Mouse (Mus musculus) embryonic facial prominence, embryonic 12.5 days (tissue): ENCODE measurements around the gene Mansc1. TPM values are rescaled to one million over a fixed set of nuclear protein-coding genes. Genes with fewer than 3 reads are reported as not detected.
A peak's percentile ranks its signal among the peaks of the same experiment; 100 is the strongest.

Experiments
- ATAC-seq: fragments of 200-750 bp; cut with Nextera tagmentation; 2 replicates; pipeline ENCODE4 v1.8.0; 2017; ENCODE audit not compliant: insufficient number of reproducible peaks, insufficient read depth, low FRiP score, low TSS enrichment
- H3K27ac ChIP-seq: fragments of 300-500 bp; sonication (generic); 2 replicates; pipeline ENCODE4 v1.5.1; 2016; ENCODE audit warnings: mild to moderate bottlenecking
- H3K27me3 ChIP-seq: fragments of 300-500 bp; sonication (generic); 2 replicates; pipeline ENCODE4 v1.6.1; 2016; ENCODE audit warnings: mild to moderate bottlenecking, moderate library complexity
- H3K36me3 ChIP-seq: fragments of 300-500 bp; sonication (generic); 2 replicates; pipeline ENCODE4 v1.6.1; 2016; ENCODE audit warnings: mild to moderate bottlenecking
- H3K4me1 ChIP-seq: fragments of 300-500 bp; sonication (generic); 2 replicates; pipeline ENCODE4 v1.6.1; 2016
- H3K4me2 ChIP-seq: fragments of 300-500 bp; sonication (generic); replicated peaks from 2 replicates; pipeline ENCODE4 v1.6.1; 2016; ENCODE audit warnings: mild to moderate bottlenecking, moderate library complexity
- H3K4me3 ChIP-seq: fragments of 300-500 bp; sonication (generic); 2 replicates; pipeline ENCODE4 v1.5.1; 2016; ENCODE audit warnings: mild to moderate bottlenecking
- H3K9ac ChIP-seq: fragments of 300-500 bp; sonication (generic); 2 replicates; pipeline ENCODE4 v1.6.1; 2016; ENCODE audit warnings: mild to moderate bottlenecking, moderate library complexity
- H3K9me3 ChIP-seq: fragments of 300-500 bp; sonication (generic); 2 replicates; pipeline ENCODE4 v1.6.1; 2016; ENCODE audit warnings: mild to moderate bottlenecking, moderate library complexity
- WGBS: fragments of 180-500 bp; shearing (Covaris S2); methylation state at CpG from one replicate; pipeline ENCODE4 v1.1.7; 2016; 5-methylcytosine and 5-hydroxymethylcytosine counted together
- polyA plus RNA-seq: library from polyadenylated mRNA; unstranded; fragments of >200 nt; fragmentation: Nextera tagmentation; extraction: Ambion mirVana; gene quantifications from 2 replicates; pipeline ENCODE4 v1.2.1, GENCODE M21; 2016

Gene Mansc1
- polyA plus RNA-seq, 1 experiment from 2014 or later, result 0.75 TPM

DNA sequence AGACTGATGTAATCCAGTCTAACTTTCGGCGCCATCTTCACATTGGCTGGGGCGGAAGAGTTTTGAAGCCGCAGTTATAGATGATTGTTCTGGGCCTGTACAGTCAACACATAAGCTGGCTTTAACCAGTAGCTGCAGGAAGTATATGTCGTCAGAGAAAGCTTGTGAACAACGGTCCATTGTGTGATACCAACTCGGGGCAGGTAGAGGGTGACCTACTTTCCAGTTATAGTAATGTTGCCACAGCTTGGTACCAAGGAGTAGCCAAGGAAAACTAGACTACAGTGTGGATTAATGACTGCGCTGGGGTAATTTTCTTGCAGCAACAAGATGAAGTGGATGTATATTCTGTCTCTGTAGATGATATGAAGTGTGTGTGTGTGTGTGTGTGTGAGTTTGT is 1.3 kb upstream of the Mansc1 start:
- WGBS, result 79% methylated on average over 8 of the region's 8 CpGs

GRCm38 (mm10) chr6:134632756-134633155 is 468 bp upstream of the Mansc1 start:
- 36% methylated on average over 5 of the region's 5 CpGs for WGBS
- Histone ChIP-seq H3K4me1 (peaks cover 5% of the 10 kb centered on the region; the same call in 1 of the 2 replicates), H3K36me3 (no peaks in the 10 kb centered on the region), H3K4me2 (peak overlapping the region; percentile 82), H3K27ac (no peak overlapping the region), H3K4me3 (peak overlapping the region; percentile 43), H3K27me3 (peaks cover 21% of the 10 kb centered on the region), H3K9me3 (no peaks in the 10 kb centered on the region), H3K9ac (no peak overlapping the region)
- ATAC-seq, result no peak

More for the DNA sequence above, 1.3 kb upstream of the Mansc1 start:
- no peak overlapping the region for H3K27ac ChIP-seq
- no peak overlapping the region for H3K9ac ChIP-seq
- H3K4me3 ChIP-seq, result no peak overlapping the region
- no peaks in the 10 kb centered on the region for H3K36me3 ChIP-seq
- peaks cover 5% of the 10 kb centered on the region; the same call in 1 of the 2 replicates for H3K4me1 ChIP-seq
- ATAC-seq, result no peak
- H3K9me3 ChIP-seq, result no peaks in the 10 kb centered on the region
- H3K27me3 ChIP-seq, result peaks cover 21% of the 10 kb centered on the region
- H3K4me2 ChIP-seq, result no peak overlapping the region

GRCm38 (mm10) chr6:134630447-134630846 is 1.8 kb downstream of the Mansc1 start:
- no peaks in the 10 kb centered on the region for H3K9me3 ChIP-seq
- no peak overlapping the region for H3K27ac ChIP-seq
- WGBS, result 64% methylated on average over 9 of the region's 9 CpGs

GRCm38 (mm10) chr6:134626564-134626963 is 5.7 kb downstream of the Mansc1 start:
- Histone ChIP-seq H3K36me3 (no peaks in the 10 kb centered on the region), H3K9me3 (no peaks in the 10 kb centered on the region), H3K4me1 (peaks cover under 1% of the 10 kb centered on the region; the same call in 1 of the 2 replicates), H3K27ac (no peak overlapping the region), H3K4me2 (no peak overlapping the region), H3K27me3 (peaks cover 6% of the 10 kb centered on the region), H3K4me3 (no peak overlapping the region), H3K9ac (no peak overlapping the region)
- 86% methylated on average over 1 of the region's 1 CpGs for WGBS
- ATAC-seq, result no peak

More at GRCm38 (mm10) chr6:134630447-134630846, 1.8 kb downstream of the Mansc1 start:
- H3K36me3 ChIP-seq, result no peaks in the 10 kb centered on the region
- H3K27me3 ChIP-seq, result peaks cover 21% of the 10 kb centered on the region
- H3K4me3 ChIP-seq, result no peak overlapping the region
- no peak overlapping the region for H3K4me2 ChIP-seq
- H3K9ac ChIP-seq, result no peak overlapping the region
- no peak for ATAC-seq
- H3K4me1 ChIP-seq, result peaks cover 5% of the 10 kb centered on the region; the same call in 1 of the 2 replicates

DNA sequence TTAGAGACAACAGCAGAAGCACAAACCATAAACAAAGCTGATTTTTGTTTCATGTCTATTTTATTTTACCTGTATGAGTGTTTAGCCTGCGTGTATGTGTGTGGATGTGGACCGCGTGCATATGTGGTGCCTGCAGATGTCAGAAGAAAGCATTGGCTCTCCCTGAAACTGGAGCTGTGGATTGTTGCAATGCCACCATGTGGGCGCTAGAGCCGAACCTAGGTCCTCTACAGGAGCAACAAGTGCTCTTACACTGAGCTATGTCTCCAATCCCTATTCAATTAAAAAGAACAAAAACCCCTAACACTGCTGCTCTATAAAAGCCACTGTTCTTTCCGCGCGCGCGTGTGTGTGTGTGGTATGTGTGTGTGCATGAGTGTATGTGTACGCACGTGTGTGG is 6.9 kb downstream of the Mansc1 start:
- no peaks in the 10 kb centered on the region for H3K9me3 ChIP-seq
- H3K27ac ChIP-seq, result no peak overlapping the region
- no peaks in the 10 kb centered on the region for H3K4me1 ChIP-seq
- no peak overlapping the region for H3K4me3 ChIP-seq
- ATAC-seq, result no peak
- WGBS, result 57% methylated on average over 12 of the region's 12 CpGs
- H3K4me2 ChIP-seq, result no peak overlapping the region
- no peaks in the 10 kb centered on the region for H3K36me3 ChIP-seq
- H3K27me3 ChIP-seq, result no peaks in the 10 kb centered on the region
- no peak overlapping the region for H3K9ac ChIP-seq

- WGBS, result 79% methylated on average over 14 of the region's 14 CpGs
- Histone ChIP-seq H3K4me1 (no peaks in the 10 kb centered on the region), H3K9me3 (no peaks in the 10 kb centered on the region), H3K4me3 (no peak overlapping the region), H3K27me3 (no peaks in the 10 kb centered on the region), H3K36me3 (no peaks in the 10 kb centered on the region), H3K4me2 (no peak overlapping the region), H3K27ac (no peak overlapping the region), H3K9ac (no peak overlapping the region)
- ATAC-seq, result no peak
These were observed 10.7 kb downstream of the Mansc1 start for GRCm38 (mm10) chr6:134621552-134621949.

GRCm38 (mm10) chr6:134620846-134621551 is 11.3 kb downstream of the Mansc1 start:
- Histone ChIP-seq H3K36me3 (no peaks in the 10 kb centered on the region), H3K27me3 (no peaks in the 10 kb centered on the region), H3K9me3 (no peaks in the 10 kb centered on the region), H3K27ac (no peak overlapping the region), H3K4me2 (no peak overlapping the region), H3K9ac (no peak overlapping the region), H3K4me3 (no peak overlapping the region), H3K4me1 (no peaks in the 10 kb centered on the region)
- 62% methylated on average over 6 of the region's 6 CpGs for WGBS
- no peak for ATAC-seq

DNA sequence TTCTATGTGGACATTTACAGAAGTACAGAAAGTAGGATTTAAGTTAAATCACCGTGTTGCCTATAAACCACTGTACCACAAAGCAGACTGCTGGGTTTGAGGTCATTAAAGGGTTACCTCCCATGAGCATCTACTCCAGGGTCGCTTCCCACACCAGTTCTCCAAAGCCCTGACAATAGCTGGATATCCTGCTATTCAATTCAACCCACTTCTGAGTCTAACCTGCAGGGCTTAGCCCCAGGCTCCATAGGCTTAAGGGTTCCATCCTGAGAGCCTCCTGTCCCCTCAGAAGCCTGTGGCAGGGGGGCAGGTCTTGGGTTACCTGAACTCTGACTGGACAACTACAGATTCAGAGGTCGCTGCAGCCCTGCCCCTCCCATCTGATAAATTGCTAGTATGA is 12.2 kb downstream of the Mansc1 start:
- no peak overlapping the region for H3K4me3 ChIP-seq
- no peak for ATAC-seq
- 69% methylated on average over 3 of the region's 3 CpGs for WGBS
- H3K9me3 ChIP-seq, result no peaks in the 10 kb centered on the region
- no peak overlapping the region for H3K4me2 ChIP-seq
- no peak overlapping the region for H3K9ac ChIP-seq
- H3K27me3 ChIP-seq, result no peaks in the 10 kb centered on the region
- peaks cover under 1% of the 10 kb centered on the region; the same call in 1 of the 2 replicates for H3K4me1 ChIP-seq
- H3K27ac ChIP-seq, result no peak overlapping the region
- no peaks in the 10 kb centered on the region for H3K36me3 ChIP-seq

DNA sequence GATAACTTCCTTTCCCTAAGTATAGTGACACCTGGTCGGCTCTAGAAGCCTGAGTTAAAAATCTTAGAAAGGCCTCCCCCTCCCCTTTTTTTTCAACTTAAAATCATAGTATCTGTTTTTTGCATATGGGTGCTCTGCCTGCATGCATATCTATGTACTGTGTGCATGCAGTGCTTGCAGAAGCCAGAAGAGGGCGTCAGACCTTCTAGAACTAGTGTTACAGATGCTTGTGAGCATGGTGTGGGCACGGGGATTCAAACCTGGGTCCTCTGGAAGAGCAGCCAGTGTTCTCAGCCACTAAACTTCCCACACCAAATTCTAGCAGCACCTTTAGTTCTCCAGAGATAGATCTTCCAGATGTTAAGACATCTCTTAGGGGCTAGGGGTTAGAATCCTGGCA is 14.7 kb downstream of the Mansc1 start:
- WGBS, result 55% methylated on average over 3 of the region's 3 CpGs
- Histone ChIP-seq H3K4me1 (peaks cover 3% of the 10 kb centered on the region; the same call in 1 of the 2 replicates), H3K9me3 (no peaks in the 10 kb centered on the region), H3K27me3 (no peaks in the 10 kb centered on the region), H3K36me3 (no peaks in the 10 kb centered on the region), H3K27ac (no peak overlapping the region), H3K4me2 (no peak overlapping the region), H3K4me3 (no peak overlapping the region), H3K9ac (no peak overlapping the region)
- no peak for ATAC-seq

DNA sequence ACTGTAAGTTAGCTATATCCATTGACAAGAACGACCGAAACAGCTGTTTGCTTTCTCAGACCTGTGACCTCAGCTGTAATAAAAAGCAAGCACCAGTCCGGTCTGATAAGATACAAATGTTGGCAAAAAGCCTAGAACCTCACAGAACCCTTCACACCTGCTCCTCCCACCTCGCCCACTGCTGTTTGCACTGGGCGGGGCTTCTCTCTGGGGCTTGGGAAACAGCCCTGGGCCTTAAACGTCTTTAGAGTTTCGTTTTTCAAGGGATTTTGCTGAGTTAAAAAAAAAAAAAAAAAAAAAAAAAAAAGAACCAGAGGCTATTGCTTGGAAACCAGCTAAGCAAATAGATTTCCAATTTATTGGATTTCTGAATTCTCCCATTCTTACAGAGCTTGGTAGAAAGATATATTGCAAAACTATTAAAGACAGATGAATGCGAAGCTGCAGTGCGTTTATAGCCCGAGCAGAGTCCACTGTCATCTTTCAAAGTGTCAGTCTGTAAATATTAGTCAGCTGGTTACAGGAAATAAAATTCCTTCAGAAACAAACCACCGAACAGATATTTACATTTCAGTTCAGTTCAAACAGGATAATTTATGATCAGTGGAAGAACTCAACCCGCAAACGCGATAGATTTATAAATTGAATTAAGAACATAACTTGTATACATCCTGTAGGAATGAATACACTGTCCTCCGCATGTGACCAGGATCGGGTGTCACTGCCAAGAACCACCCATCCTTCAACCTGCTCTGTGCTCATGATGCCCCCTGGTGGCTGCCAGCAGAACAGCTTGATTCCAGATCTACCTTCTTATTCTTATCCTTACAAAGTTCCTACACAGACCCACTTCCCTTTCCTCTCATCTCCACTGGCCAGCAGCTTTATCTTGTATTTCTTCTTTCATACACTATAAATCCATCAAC is 17.3 kb downstream of the Mansc1 start:
- Histone ChIP-seq H3K9ac (no peak overlapping the region), H3K27me3 (no peaks in the 10 kb centered on the region), H3K4me3 (no peak overlapping the region), H3K9me3 (no peaks in the 10 kb centered on the region), H3K36me3 (no peaks in the 10 kb centered on the region), H3K27ac (no peak overlapping the region), H3K4me2 (0 out of 2 replicates have a peak overlapping the region, but pooled peaks have one; percentile 2), H3K4me1 (peaks cover 3% of the 10 kb centered on the region; the same call in 1 of the 2 replicates)
- WGBS, result 20% methylated on average over 16 of the region's 16 CpGs
- ATAC-seq, result no peak

GRCm38 (mm10) chr6:134614322-134614721 is 18.0 kb downstream of the Mansc1 start:
- Histone ChIP-seq H3K9ac (no peak overlapping the region), H3K9me3 (no peaks in the 10 kb centered on the region), H3K27ac (no peak overlapping the region), H3K36me3 (no peaks in the 10 kb centered on the region), H3K4me3 (no peak overlapping the region), H3K4me1 (peaks cover 3% of the 10 kb centered on the region; the same call in 1 of the 2 replicates), H3K27me3 (no peaks in the 10 kb centered on the region), H3K4me2 (no peak overlapping the region)
- 78% methylated on average over 4 of the region's 4 CpGs for WGBS
- ATAC-seq, result no peak
